30 mouse cellular contexts compared by ENCODE assay signal in genomic region chr15:50108913-50109312, GRCm38 (mm10).
DNase-seq lines count a peak whose midpoint lies in the region; ATAC-seq and TF ChIP-seq lines count a peak whose summit lies in the region.
"Had no signal": no experiment of that assay in that cellular context is flagged by ENCODE, and none has a peak within 500 bp of the region (broad histone marks: within the 10 kb centered on the region; RNA-seq: fewer than 3 reads in every experiment).

No protein-coding gene starts in this region.

- H3K9ac ChIP-seq in kidney, postnatal 0 days (ENCODE audit: low read depth, low read length) = no peak overlapping the region
- H3K9ac ChIP-seq: embryonic facial prominence, embryonic 12.5 days; heart, embryonic 15.5 days; hindbrain, embryonic 12.5 days; intestine, embryonic 15.5 days; limb, embryonic 13.5 days; liver, embryonic 14.5 days; neural tube, embryonic 13.5 days had no signal

- no peaks in the 10 kb centered on the region for H3K36me3 ChIP-seq in kidney, postnatal 0 days (ENCODE audit: insufficient read depth, low read length)
- H3K36me3 ChIP-seq: embryonic facial prominence, embryonic 12.5 days; heart, embryonic 10.5 days; heart, embryonic 15.5 days; hindbrain, embryonic 12.5 days; intestine, embryonic 15.5 days; limb, embryonic 13.5 days; midbrain, embryonic 10.5 days; neural tube, embryonic 13.5 days had no signal

- WGBS in kidney, postnatal 0 days = 79% methylated on average over 3 of the region's 3 CpGs

- no peak for TF ChIP-seq POLR2A in bone marrow macrophage, adult 2 months (IDR thresholded peaks at IDR 0.05; ENCODE audit: borderline replicate concordance, low read depth, low read length)

- peak; percentile 5 for DNase-seq in kidney, postnatal 0 days (ENCODE audit: low spot score)
- no peak for DNase-seq in kidney, postnatal 4 days
- DNase-seq in 416B (ENCODE audit: low read depth) = peak; percentile 3
- DNase-seq in thymus, postnatal 0 days (ENCODE audit: low spot score) = no peak
- no peak for DNase-seq in embryo, embryonic 11 days
- DNase-seq: adrenal gland, adult 2 months; adrenal gland, postnatal 36 days; cerebellum, adult 8-10 months; cerebellum, postnatal 25 days; gastrocnemius, adult 2 months; kidney, adult 8-10 months; kidney, postnatal 10 days; layer of hippocampus, adult 9-11 months; thymus, adult 2 months had no signal

- H3K27ac ChIP-seq in kidney, postnatal 0 days = no peak overlapping the region
- peak overlapping the region; percentile 30; the same call in 1 of the 2 replicates for H3K27ac ChIP-seq in bone marrow macrophage, adult 2 months (ENCODE audit: insufficient read depth, low read depth, low read length)
- H3K27ac ChIP-seq: embryonic facial prominence, embryonic 12.5 days; gastrocnemius, adult 2 months; heart, embryonic 10.5 days; heart, embryonic 15.5 days; hindbrain, embryonic 12.5 days; hindbrain, postnatal 0 days; intestine, embryonic 15.5 days; limb, embryonic 13.5 days; liver, embryonic 14.5 days; macrophage; midbrain, embryonic 10.5 days; neural tube, embryonic 13.5 days had no signal

- no peaks in the 10 kb centered on the region for H3K9me3 ChIP-seq in kidney, postnatal 0 days (replicated peaks; ENCODE audit: low read length)
- H3K9me3 ChIP-seq: embryonic facial prominence, embryonic 12.5 days; heart, embryonic 10.5 days; heart, embryonic 15.5 days; hindbrain, embryonic 12.5 days; intestine, embryonic 15.5 days; limb, embryonic 13.5 days; midbrain, embryonic 10.5 days; neural tube, embryonic 13.5 days had no signal

- TF ChIP-seq CTCF in kidney, postnatal 0 days (IDR thresholded peaks at IDR 0.05; ENCODE audit: low read depth) = no peak
- TF ChIP-seq CTCF in bone marrow macrophage, adult 2 months (IDR thresholded peaks at IDR 0.05; ENCODE audit: low read depth, low read length) = no peak

- H3K4me1 ChIP-seq in kidney, postnatal 0 days (replicated peaks; ENCODE audit: insufficient read depth, low read length) = no peaks in the 10 kb centered on the region
- H3K4me1 ChIP-seq in bone marrow macrophage, adult 2 months (ENCODE audit: control insufficient read depth, insufficient read depth, low read length) = peaks cover 5% of the 10 kb centered on the region; the same call in 1 of the 2 replicates
- H3K4me1 ChIP-seq: embryonic facial prominence, embryonic 12.5 days; heart, embryonic 10.5 days; heart, embryonic 15.5 days; hindbrain, embryonic 12.5 days; intestine, embryonic 15.5 days; limb, embryonic 13.5 days; midbrain, embryonic 10.5 days; neural tube, embryonic 13.5 days had no signal

- no peak for ATAC-seq in kidney, postnatal 0 days (replicated peaks; ENCODE audit: low FRiP score, low read depth)
- ATAC-seq in megakaryocyte, adult 5-6 weeks (ENCODE audit: poor library complexity, severe bottlenecking) = peak; percentile 97
- ATAC-seq: activated CD4-positive, CD25-positive, alpha-beta regulatory T cell, adult 4 months; CD4-positive, CD25-positive, alpha-beta regulatory T cell, adult 4 months; forebrain, embryonic 14.5 days; hindbrain, postnatal 0 days; intestine, embryonic 15.5 days had no signal

- no peak overlapping the region for H3K4me3 ChIP-seq in kidney, postnatal 0 days (replicated peaks; ENCODE audit: low read depth, low read length)
- no peak overlapping the region for H3K4me3 ChIP-seq in bone marrow macrophage, adult 2 months (ENCODE audit: insufficient read depth, low read length)
- H3K4me3 ChIP-seq: embryonic facial prominence, embryonic 12.5 days; gastrocnemius, adult 2 months; heart, embryonic 10.5 days; heart, embryonic 15.5 days; hindbrain, embryonic 12.5 days; intestine, embryonic 15.5 days; limb, embryonic 13.5 days; midbrain, embryonic 10.5 days; neural tube, embryonic 13.5 days had no signal

- H3K27me3 ChIP-seq in kidney, postnatal 0 days (ENCODE audit: insufficient read depth, low read length) = no peaks in the 10 kb centered on the region
- H3K27me3 ChIP-seq: embryonic facial prominence, embryonic 12.5 days; heart, embryonic 15.5 days; hindbrain, embryonic 12.5 days; intestine, embryonic 15.5 days; limb, embryonic 13.5 days; neural tube, embryonic 13.5 days had no signal

- no peak overlapping the region for H3K4me2 ChIP-seq in kidney, postnatal 0 days (ENCODE audit: low read length)
- H3K4me2 ChIP-seq: embryonic facial prominence, embryonic 12.5 days; heart, embryonic 15.5 days; hindbrain, embryonic 12.5 days; intestine, embryonic 15.5 days; limb, embryonic 13.5 days; neural tube, embryonic 13.5 days had no signal

Comparison
In these comparisons a context has a peak if more than half of its experiments do, and no peak if none do; other contexts are left out.
1. DNase-seq: peak in kidney, postnatal 0 days (single experiment) and 416B (single experiment); none in kidney, postnatal 4 days (0 of 2), thymus, postnatal 0 days (single experiment) and embryo, embryonic 11 days (single experiment).